Mouse (Mus musculus) thymus, postnatal 25 days (tissue): ENCODE data around the gene Mms19.

Source experiments
- DNase-seq: peaks from one replicate; pipeline ENCODE4 v3.0.0; 2022

The Mms19 gene

GRCm38 (mm10) chr19:41998770-41999548, 18.0 kb upstream of the Mms19 start:
- no peak for DNase-seq

- no peak for DNase-seq
Observed at GRCm38 (mm10) chr19:41997090-41997489, 16.1 kb upstream of the Mms19 start.

- no peak for DNase-seq
Observed at GRCm38 (mm10) chr19:41995483-41995882, 14.5 kb upstream of the Mms19 start.

- DNase-seq, result no peak
Observed at GRCm38 (mm10) chr19:41994023-41994422, 13.1 kb upstream of the Mms19 start.

GRCm38 (mm10) chr19:41993484-41993883, 12.5 kb upstream of the Mms19 start:
- no peak for DNase-seq

GRCm38 (mm10) chr19:41992971-41993370, 12.0 kb upstream of the Mms19 start:
- no peak for DNase-seq

GRCm38 (mm10) chr19:41991926-41992477, 11.0 kb upstream of the Mms19 start:
- no peak for DNase-seq

GRCm38 (mm10) chr19:41989810-41990209, 8.9 kb upstream of the Mms19 start:
- DNase-seq, result no peak

- no peak for DNase-seq
Observed at GRCm38 (mm10) chr19:41987206-41987605, 6.2 kb upstream of the Mms19 start.

GRCm38 (mm10) chr19:41985994-41986393, 5.0 kb upstream of the Mms19 start:
- no peak for DNase-seq

- DNase-seq, result peak; percentile 9
Observed at GRCm38 (mm10) chr19:41982791-41983150, 1.8 kb upstream of the Mms19 start.

GRCm38 (mm10) chr19:41981931-41982790, 1.2 kb upstream of the Mms19 start:
- no peak for DNase-seq

- no peak for DNase-seq
Observed at GRCm38 (mm10) chr19:41981595-41981927, 604 bp upstream of the Mms19 start, which contains the start of gene Ubtd1. TSS of gene Ubtd1 (plus strand) at chr19:41981763.

- no peak for DNase-seq
Observed at GRCm38 (mm10) chr19:41980422-41980818, 537 bp downstream of the Mms19 start.

- no peak for DNase-seq
Observed at GRCm38 (mm10) chr19:41973891-41974794, 6.8 kb downstream of the Mms19 start.

GRCm38 (mm10) chr19:41969618-41970017, 11.3 kb downstream of the Mms19 start:
- peak; percentile 17 for DNase-seq

GRCm38 (mm10) chr19:41953574-41953973, 27.4 kb downstream of the Mms19 start:
- no peak for DNase-seq

GRCm38 (mm10) chr19:41952287-41952686, 28.7 kb downstream of the Mms19 start:
- peak; percentile 7 for DNase-seq

GRCm38 (mm10) chr19:41943841-41944240, 37.1 kb downstream of the Mms19 start:
- no peak for DNase-seq

GRCm38 (mm10) chr19:41938539-41938938, 42.4 kb downstream of the Mms19 start:
- DNase-seq, result no peak

GRCm38 (mm10) chr19:41935921-41936320, 45.0 kb downstream of the Mms19 start:
- no peak for DNase-seq

GRCm38 (mm10) chr19:41934124-41934523, 46.8 kb downstream of the Mms19 start:
- no peak for DNase-seq
